Mouse (Mus musculus) liver, adult 2 months (tissue): ENCODE measurements around the gene Raet1d.
"Not testable (repeated sequence)": the region's sequence is repeated elsewhere in the genome, so short reads cannot be mapped to it uniquely, and the experiment has no call there.

Source experiments
- CTCF ChIP-seq: fragments of 200-500 bp; IDR thresholded peaks from 2 replicates; pipeline ENCODE4 v1.5.1; 2011; ENCODE audit warnings: low read depth, low read length, control low read depth
- POLR2A ChIP-seq: fragments of 200-500 bp; IDR thresholded peaks from 2 replicates; pipeline ENCODE4 v1.6.1; 2011; ENCODE audit warnings: low read length, control low read depth; ENCODE audit not compliant: insufficient read depth; ENCODE audit errors: extremely low read depth

- TF ChIP-seq POLR2A, CTCF: not testable (repeated sequence)
These were observed 6.2 kb upstream of the Raet1d start for GRCm38 (mm10) chr10:22354196-22354574.
